Mouse (Mus musculus) small intestine, adult 2 months (tissue): Measurements from ENCODE around the gene Hlf. TPM values are rescaled to one million over a fixed set of nuclear protein-coding genes. Genes with fewer than 3 reads are reported as not detected.

Experiments used
- H3K27ac ChIP-seq: fragments of 200-500 bp; 2 replicates; pipeline ENCODE4 v1.5.1; 2012; ENCODE audit warnings: low read depth, low read length, control low read depth, inconsistent platforms; ENCODE audit not compliant: insufficient read depth
- H3K27me3 ChIP-seq: fragments of 200-500 bp; 2 replicates; pipeline ENCODE4 v1.6.1; 2012; ENCODE audit warnings: mild to moderate bottlenecking, moderate library complexity, low read length, inconsistent platforms; ENCODE audit not compliant: control insufficient read depth, insufficient read depth
- H3K36me3 ChIP-seq: fragments of 200-500 bp; 2 replicates; pipeline ENCODE4 v1.6.1; 2012; ENCODE audit warnings: mild to moderate bottlenecking, low read length, control low read depth, inconsistent platforms; ENCODE audit not compliant: control insufficient read depth, insufficient read depth
- H3K4me1 ChIP-seq: fragments of 200-500 bp; 2 replicates; pipeline ENCODE4 v1.6.1; 2012; ENCODE audit warnings: low read length, inconsistent platforms, mixed read lengths; ENCODE audit not compliant: control insufficient read depth, insufficient read depth, insufficient read length
- H3K4me3 ChIP-seq: fragments of 200-500 bp; 2 replicates; pipeline ENCODE4 v1.5.1; 2012; ENCODE audit warnings: low read depth, mild to moderate bottlenecking, control low read depth, inconsistent platforms, low read length, moderate library complexity
- CTCF ChIP-seq: fragments of 200-500 bp; IDR thresholded peaks from 2 replicates; pipeline ENCODE4 v1.5.1; 2012; ENCODE audit warnings: low read depth, mild to moderate bottlenecking, control low read depth, inconsistent platforms, low read length, moderate library complexity, mixed read lengths; ENCODE audit not compliant: insufficient replicate concordance, insufficient read length; ENCODE audit errors: extremely low read depth
- POLR2A ChIP-seq: fragments of 200-500 bp; IDR thresholded peaks from 2 replicates; pipeline ENCODE4 v1.6.1; 2012; ENCODE audit warnings: low read depth, mild to moderate bottlenecking, control low read depth, inconsistent platforms, low read length, moderate library complexity
- WGBS: fragments of 180-500 bp; shearing (Covaris S2); methylation state at CpG from one replicate; pipeline ENCODE4 v1.1.7; 2018; 5-methylcytosine and 5-hydroxymethylcytosine counted together
- polyA plus RNA-seq: library from polyadenylated mRNA; depleted of rRNA; stranded (reverse); fragments of >200 nt; gene quantifications from 2 replicates; pipeline ENCODE4 v1.2.3, GENCODE M21; 2012

Gene Hlf
- polyA plus RNA-seq, 1 experiment, result 1.8 TPM

DNA sequence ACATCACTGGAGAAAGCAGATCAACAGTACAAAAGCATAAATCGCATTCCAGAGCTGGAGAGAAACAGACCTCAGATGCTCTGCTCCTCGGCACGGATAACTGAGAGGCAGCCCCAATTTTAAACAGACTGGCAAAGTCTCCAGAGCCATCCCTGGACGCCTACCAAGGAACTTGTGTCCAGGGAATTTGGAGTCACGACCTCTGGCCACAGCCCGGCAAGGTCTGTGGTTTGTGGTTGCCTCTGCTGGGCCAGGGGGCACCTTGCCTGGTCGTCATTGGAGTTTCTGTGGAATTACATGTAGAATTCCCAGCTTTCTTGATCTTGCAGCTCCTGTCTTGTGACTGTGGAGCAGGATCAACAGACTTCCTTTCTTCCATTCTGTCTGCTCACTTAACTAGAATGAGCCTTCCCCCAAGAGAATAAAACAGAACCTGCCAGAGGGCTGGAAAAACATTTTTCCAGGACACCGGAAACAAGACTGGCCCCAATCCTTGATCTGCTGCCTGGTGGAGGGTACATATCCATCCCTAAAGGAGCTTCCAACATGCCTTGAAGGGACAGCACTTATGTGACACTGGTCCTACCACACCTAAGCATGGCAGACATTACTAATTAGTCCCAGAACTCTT, 19.1 kb downstream of the Hlf start:
- no peak overlapping the region for H3K27ac ChIP-seq
- H3K4me1 ChIP-seq, result peaks cover 15% of the 10 kb centered on the region
- no peaks in the 10 kb centered on the region for H3K36me3 ChIP-seq
- no peaks in the 10 kb centered on the region for H3K27me3 ChIP-seq
- no peak overlapping the region for H3K4me3 ChIP-seq
- WGBS, result 77% methylated on average over 8 of the region's 8 CpGs
- TF ChIP-seq POLR2A (no peak), CTCF (no peak)

DNA sequence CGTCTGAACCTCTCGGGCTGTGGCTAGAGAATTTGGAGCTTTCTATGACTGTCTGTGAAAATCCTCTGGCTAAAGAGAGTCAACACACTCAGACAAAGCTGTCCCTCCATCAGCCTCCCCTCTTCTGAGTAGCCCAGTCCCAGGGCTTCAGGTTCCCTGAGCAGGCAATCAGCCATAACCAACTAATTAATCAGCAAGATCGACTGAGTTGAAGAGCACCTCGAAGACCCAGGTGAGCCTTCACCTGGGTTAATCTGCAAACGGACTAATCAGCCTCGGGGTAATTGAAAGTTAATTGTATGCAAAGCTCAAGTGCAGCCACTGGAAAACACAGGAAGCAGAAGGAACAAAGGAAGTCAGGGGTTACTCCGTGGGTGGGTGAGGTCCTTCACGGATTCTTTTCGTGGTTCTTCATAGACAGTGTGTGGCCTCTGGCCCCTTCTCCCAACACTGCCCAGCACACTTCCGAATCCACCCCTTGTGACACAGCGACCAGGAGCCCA, 19.9 kb downstream of the Hlf start:
- Histone ChIP-seq H3K36me3 (no peaks in the 10 kb centered on the region), H3K27me3 (no peaks in the 10 kb centered on the region), H3K4me1 (peaks cover 15% of the 10 kb centered on the region), H3K4me3 (peak overlapping the region; percentile 14; the same call in 1 of the 2 replicates), H3K27ac (peak overlapping the region; percentile 44; the same call in 1 of the 2 replicates)
- 26% methylated on average over 11 of the region's 11 CpGs for WGBS
- TF ChIP-seq CTCF, result no peak
- no peak for TF ChIP-seq POLR2A

DNA sequence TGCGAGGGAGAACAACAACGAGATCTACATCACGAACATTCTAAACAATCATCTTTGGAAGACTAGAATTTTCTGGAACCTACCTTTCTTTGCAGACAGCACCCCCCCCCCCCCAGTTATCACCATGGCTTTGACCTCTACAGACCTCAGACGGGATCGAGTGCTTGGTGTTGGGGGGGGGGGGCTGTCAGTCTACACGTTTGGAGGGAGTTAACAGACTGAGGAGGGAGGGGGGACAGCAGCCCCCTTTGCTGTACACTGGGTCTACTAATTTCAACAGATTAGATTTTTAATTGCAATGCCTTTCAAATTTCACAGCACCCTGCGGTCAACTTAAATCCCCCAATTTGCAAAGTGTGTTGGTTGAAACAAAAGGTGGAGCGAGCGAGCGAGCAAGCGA, 20.3 kb downstream of the Hlf start:
- 79% methylated on average over 11 of the region's 11 CpGs for WGBS

DNA sequence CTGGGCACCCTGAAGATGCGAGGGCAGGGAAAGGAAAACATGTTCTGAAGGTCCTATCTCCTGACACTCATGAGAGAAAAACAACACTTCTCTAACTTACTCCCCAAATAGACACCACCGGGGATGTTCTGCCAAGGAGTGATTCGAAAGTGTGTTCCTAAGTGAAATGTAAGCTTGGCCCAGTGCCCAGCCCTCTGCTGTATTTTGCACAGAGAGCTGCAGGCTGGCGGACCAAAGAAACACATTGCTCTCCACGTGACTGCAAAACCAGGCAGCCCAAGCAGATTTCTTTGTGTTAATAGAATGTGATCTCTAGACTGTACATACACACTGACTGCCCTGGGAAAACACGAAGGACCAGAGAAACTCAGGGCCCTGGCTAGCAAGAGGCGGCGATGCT, 21.1 kb downstream of the Hlf start:
- Histone ChIP-seq H3K4me1 (peaks cover 15% of the 10 kb centered on the region), H3K27me3 (no peaks in the 10 kb centered on the region), H3K4me3 (no peak overlapping the region), H3K27ac (peak overlapping the region; percentile 96), H3K36me3 (no peaks in the 10 kb centered on the region)
- WGBS, result 18% methylated on average over 8 of the region's 8 CpGs
- no peak for TF ChIP-seq POLR2A
- no peak for TF ChIP-seq CTCF

More for the DNA sequence above, 20.3 kb downstream of the Hlf start:
- H3K27me3 ChIP-seq, result no peaks in the 10 kb centered on the region
- TF ChIP-seq POLR2A (no peak), CTCF (no peak)
- peaks cover 15% of the 10 kb centered on the region for H3K4me1 ChIP-seq
- no peak overlapping the region for H3K4me3 ChIP-seq
- no peaks in the 10 kb centered on the region for H3K36me3 ChIP-seq
- peak overlapping the region; percentile 78; the same call in 1 of the 2 replicates for H3K27ac ChIP-seq

DNA sequence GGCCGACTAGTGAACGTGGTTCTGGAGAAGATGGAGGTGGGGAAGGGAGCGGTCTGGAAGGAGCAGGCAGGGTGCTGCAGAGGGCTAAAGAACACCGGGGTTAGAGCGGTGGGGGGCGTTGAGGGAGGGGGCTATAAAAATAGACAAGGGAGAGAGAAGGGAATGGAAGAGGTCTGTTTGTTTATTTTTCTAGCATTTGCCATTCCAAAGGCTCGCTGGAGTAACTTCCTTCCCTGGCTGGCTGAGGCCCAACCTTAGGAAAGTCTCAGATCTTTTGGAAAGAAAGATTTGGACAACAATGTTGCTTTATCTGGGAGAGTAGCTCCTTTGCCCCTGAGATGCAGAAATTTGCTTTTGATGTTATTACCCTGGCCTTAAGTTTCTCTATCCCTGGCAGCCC, 21.6 kb downstream of the Hlf start:
- no peak overlapping the region for H3K4me3 ChIP-seq
- H3K4me1 ChIP-seq, result peaks cover 16% of the 10 kb centered on the region
- 52% methylated on average over 7 of the region's 7 CpGs for WGBS
- H3K27me3 ChIP-seq, result no peaks in the 10 kb centered on the region
- no peak for TF ChIP-seq POLR2A
- TF ChIP-seq CTCF, result no peak
- H3K27ac ChIP-seq, result peak overlapping the region; percentile 96
- no peaks in the 10 kb centered on the region for H3K36me3 ChIP-seq

DNA sequence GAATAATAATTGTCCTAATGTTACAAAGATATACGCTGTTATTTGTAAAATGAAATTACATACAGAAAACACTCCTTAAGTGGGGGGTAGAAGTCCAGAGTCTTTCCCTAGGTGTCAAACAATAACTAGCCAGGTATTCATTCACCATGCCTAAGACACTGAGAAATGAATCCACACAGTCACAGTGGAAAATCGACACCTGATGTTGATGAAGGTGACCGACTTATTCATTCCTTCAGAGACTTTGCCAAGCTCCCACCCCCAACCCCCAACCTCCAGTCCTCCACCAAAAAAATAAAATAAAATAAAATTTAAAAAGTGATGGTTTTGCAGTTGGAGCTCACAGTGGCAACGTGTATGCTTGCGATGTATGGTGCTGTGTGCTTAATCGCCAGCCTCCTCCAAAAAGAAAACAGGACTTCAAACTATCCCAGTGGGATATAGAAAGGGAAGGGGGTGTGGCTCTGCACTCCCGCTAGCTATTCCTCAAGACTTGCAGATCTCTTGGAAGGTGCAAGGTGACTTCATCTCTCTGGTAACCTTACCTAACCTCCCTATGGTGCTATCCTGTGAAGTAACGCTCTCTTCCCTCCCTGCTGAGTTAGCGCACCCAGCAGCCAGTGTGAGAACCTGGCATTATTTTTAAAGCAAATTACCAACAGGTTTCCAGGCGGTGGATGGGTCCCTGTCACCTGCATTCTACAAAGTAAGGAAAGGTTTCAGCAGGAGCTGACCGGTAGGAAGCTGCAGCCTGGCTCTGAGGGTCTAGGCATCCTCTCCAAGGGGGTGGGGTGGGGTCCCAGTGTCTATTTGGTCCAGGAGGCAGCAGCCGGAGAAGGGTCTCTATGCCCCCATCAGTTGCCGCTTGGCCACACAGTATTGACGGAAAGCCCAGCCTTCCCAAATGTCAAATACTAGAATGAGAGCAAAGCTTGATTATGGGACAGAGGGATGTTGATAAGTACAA, 22.5 kb downstream of the Hlf start:
- no peak for TF ChIP-seq POLR2A
- no peak for TF ChIP-seq CTCF
- WGBS, result 81% methylated on average over 14 of the region's 14 CpGs
- Histone ChIP-seq H3K36me3 (no peaks in the 10 kb centered on the region), H3K27ac (peak overlapping the region; percentile 96; the same call in 1 of the 2 replicates), H3K4me1 (peaks cover 18% of the 10 kb centered on the region), H3K27me3 (no peaks in the 10 kb centered on the region), H3K4me3 (no peak overlapping the region)

DNA sequence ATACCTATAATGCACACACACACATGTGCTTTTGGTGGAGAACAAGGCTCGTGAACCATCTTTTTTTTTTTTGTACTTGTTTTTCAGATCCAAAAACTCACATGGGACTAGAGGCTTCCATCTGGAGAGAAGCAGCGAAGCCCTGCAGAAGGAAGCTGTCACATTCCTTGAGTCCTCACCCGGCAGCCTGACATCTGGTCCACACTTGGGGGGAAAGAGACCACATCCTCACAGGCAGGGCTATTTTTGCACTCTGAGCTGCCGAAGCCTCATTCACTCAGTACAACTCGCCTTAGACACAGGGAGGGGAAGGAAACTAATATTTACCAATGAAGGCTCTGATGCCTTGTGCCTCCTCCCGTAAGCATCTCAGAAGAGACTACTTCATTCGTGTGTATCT, 25.8 kb downstream of the Hlf start:
- TF ChIP-seq POLR2A (no peak), CTCF (no peak)
- Histone ChIP-seq H3K4me3 (no peak overlapping the region), H3K36me3 (no peaks in the 10 kb centered on the region), H3K27ac (no peak overlapping the region), H3K27me3 (no peaks in the 10 kb centered on the region), H3K4me1 (peaks cover 12% of the 10 kb centered on the region)
- 70% methylated on average over 7 of the region's 7 CpGs for WGBS
